Mouse (Mus musculus) liver, adult 2 months (tissue): Measurements from ENCODE around the gene Psmb6.

Experiments
- CTCF ChIP-seq: fragments of 200-500 bp; IDR thresholded peaks from 2 replicates; pipeline ENCODE4 v1.5.1; 2011; ENCODE audit warnings: low read depth, low read length, control low read depth
- POLR2A ChIP-seq: fragments of 200-500 bp; IDR thresholded peaks from 2 replicates; pipeline ENCODE4 v1.6.1; 2011; ENCODE audit warnings: low read length, control low read depth; ENCODE audit not compliant: insufficient read depth; ENCODE audit errors: extremely low read depth

- TF ChIP-seq CTCF (no peak), POLR2A (no peak)
Observed at GRCm38 (mm10) chr11:70511242-70511641, 13.9 kb upstream of the Psmb6 start.
